ENCODE assay signal across 16 mouse cellular contexts in the genomic region with DNA sequence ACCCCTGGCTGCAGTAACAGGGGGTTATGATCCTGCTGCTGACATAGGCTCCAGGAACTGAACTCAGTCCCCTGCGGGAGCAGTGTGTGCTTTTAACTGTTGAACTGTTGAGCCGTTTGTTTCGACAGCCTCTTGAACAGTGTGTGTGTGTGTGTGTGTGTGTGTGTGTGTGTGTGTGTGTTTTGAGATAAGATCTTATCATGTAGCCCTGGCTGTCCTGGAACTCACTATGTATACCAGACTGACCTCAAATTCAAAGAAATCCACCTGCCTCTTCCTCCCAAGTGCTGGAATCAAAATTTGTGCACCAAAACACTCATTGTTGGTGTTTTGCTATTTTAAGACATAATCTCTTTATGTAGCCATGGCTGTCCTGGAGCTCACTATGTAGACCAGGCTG. TPM values are rescaled to one million over a fixed set of nuclear protein-coding genes. Genes with fewer than 3 reads are reported as not detected.
"Had no signal": no experiment of that assay in that cellular context is flagged by ENCODE, and none has a peak within 500 bp of the region (broad histone marks: within the 10 kb centered on the region; RNA-seq: fewer than 3 reads in every experiment).

No protein-coding gene starts in this region.

- H3K27ac ChIP-seq: limb, embryonic 12.5 days; limb, embryonic 15.5 days; liver, embryonic 15.5 days; macrophage; midbrain, embryonic 10.5 days; midbrain, embryonic 15.5 days; neural tube, embryonic 12.5 days; neural tube, embryonic 15.5 days had no signal

- DNase-seq: left cerebral cortex, postnatal 4 days; lung, embryonic 14.5 days; retina, postnatal 1 day; thymus, adult 18-20 months; thymus, postnatal 14 days; thymus, postnatal 4 days had no signal

- H3K4me3 ChIP-seq: limb, embryonic 12.5 days; limb, embryonic 15.5 days; liver, embryonic 15.5 days; midbrain, embryonic 10.5 days; midbrain, embryonic 15.5 days; neural tube, embryonic 12.5 days; neural tube, embryonic 15.5 days had no signal

- H3K9me3 ChIP-seq: limb, embryonic 12.5 days; limb, embryonic 15.5 days; liver, embryonic 15.5 days; megakaryocyte, embryonic 14.5 days; midbrain, embryonic 10.5 days; midbrain, embryonic 15.5 days; neural tube, embryonic 12.5 days; neural tube, embryonic 15.5 days had no signal

- ATAC-seq: intestine, postnatal 0 days; midbrain, embryonic 15.5 days had no signal

- H3K36me3 ChIP-seq: limb, embryonic 12.5 days; limb, embryonic 15.5 days; liver, embryonic 15.5 days; midbrain, embryonic 10.5 days; midbrain, embryonic 15.5 days; neural tube, embryonic 12.5 days; neural tube, embryonic 15.5 days had no signal

- H3K9ac ChIP-seq: limb, embryonic 12.5 days; limb, embryonic 15.5 days; liver, embryonic 15.5 days; lung, embryonic 14.5 days; midbrain, embryonic 15.5 days; neural tube, embryonic 12.5 days; neural tube, embryonic 15.5 days had no signal

- H3K4me2 ChIP-seq: limb, embryonic 12.5 days; limb, embryonic 15.5 days; liver, embryonic 15.5 days; lung, embryonic 14.5 days; midbrain, embryonic 15.5 days; neural tube, embryonic 12.5 days; neural tube, embryonic 15.5 days had no signal

RNA-seq across cellular contexts. Expression of a gene that starts 2.5 kb away (rescaled TPM):
- polyA plus RNA-seq: macrophage had no signal

RNA-seq across cellular contexts. Expression of a gene that starts 43.5 kb away (rescaled TPM):
- total RNA-seq: left cerebral cortex, postnatal 4 days had no signal
- polyA plus RNA-seq: macrophage had no signal
